Comparison of ENCODE assay signal across 31 mouse cellular contexts in the genomic region with DNA sequence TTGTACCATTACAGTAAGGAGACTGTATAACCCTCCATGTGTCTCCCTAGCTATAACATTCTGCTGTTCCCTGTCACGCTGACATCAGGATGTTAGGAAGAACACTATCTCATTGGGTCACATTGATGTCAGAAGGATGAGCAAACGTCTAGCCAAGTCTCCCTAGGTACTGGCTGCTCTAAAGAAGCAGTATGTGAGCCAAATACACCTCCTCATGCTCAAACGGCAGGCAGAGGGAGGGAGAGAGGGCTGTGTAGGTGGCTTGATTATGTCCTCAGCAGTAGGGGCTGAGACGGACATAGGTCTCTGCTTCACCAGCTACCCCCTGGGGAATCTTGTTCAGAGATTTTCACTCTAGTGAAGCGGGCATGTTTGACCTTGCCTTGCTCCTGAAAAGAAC. TPM values are rescaled to one million over a fixed set of nuclear protein-coding genes. Genes with fewer than 3 reads are reported as not detected.
DNase-seq lines count a peak whose midpoint lies in the region; ATAC-seq and TF ChIP-seq lines count a peak whose summit lies in the region.
"Had no signal": no experiment of that assay in that cellular context is flagged by ENCODE, and none has a peak within 500 bp of the region (broad histone marks: within the 10 kb centered on the region; RNA-seq: fewer than 3 reads in every experiment).

No protein-coding gene starts in this region.

- no peak for DNase-seq in forebrain, embryonic 14.5 days (ENCODE audit: low spot score)
- no peak for DNase-seq in left cerebral cortex, adult 2 months (ENCODE audit: extremely low spot score in 1 of 2, low spot score in 2 of 2)
- no peak for DNase-seq in left cerebral cortex, postnatal 10 days (ENCODE audit: extremely low spot score in 1 of 2, low spot score in 2 of 2)
- peak; percentile 87 for DNase-seq in brain, adult 2 months (ENCODE audit: low read depth, low spot score)
- no peak for DNase-seq in forebrain, postnatal 0 days
- no peak for DNase-seq in heart, adult 8-10 months (ENCODE audit: low spot score)
- DNase-seq in spleen, adult 18-20 months, result no peak
- DNase-seq: adrenal gland, postnatal 36 days; cerebellum, adult 11-12 months; cerebellum, postnatal 25 days; gastrocnemius, postnatal 25 days; heart, adult 18-20 months; heart, postnatal 36 days; kidney, adult 8-10 months; kidney, postnatal 10 days; liver, embryonic 13.5 days; lung, adult 2 months; lung, postnatal 14 days; retina, postnatal 1 day; thymus, adult 2 months; thymus, postnatal 4 days had no signal

- H3K36me3 ChIP-seq in forebrain, embryonic 14.5 days (ENCODE audit: control insufficient read depth, insufficient read depth, low read length), result no peaks in the 10 kb centered on the region
- no peaks in the 10 kb centered on the region for H3K36me3 ChIP-seq in forebrain, embryonic 12.5 days (replicated peaks)
- H3K36me3 ChIP-seq in forebrain, postnatal 0 days (ENCODE audit: insufficient read depth), result no peaks in the 10 kb centered on the region; the same call in 1 of the 2 replicates
- H3K36me3 ChIP-seq: embryonic facial prominence, embryonic 15.5 days; hindbrain, embryonic 15.5 days; liver, embryonic 13.5 days had no signal

- no peak; the same call in 1 of the 2 replicates for TF ChIP-seq CTCF in left cerebral cortex, adult 2 months (IDR thresholded peaks at IDR 0.05)
- no peak for TF ChIP-seq CTCF in forebrain, postnatal 0 days (IDR thresholded peaks at IDR 0.05; ENCODE audit: low read depth)

- no peak overlapping the region for H3K4me3 ChIP-seq in forebrain, embryonic 14.5 days (ENCODE audit: low read depth, low read length)
- H3K4me3 ChIP-seq in forebrain, embryonic 12.5 days (replicated peaks), result no peak overlapping the region
- H3K4me3 ChIP-seq in left cerebral cortex, adult 2 months, result no peak overlapping the region
- H3K4me3 ChIP-seq in forebrain, postnatal 0 days (ENCODE audit: low read depth, low read length), result no peak overlapping the region
- H3K4me3 ChIP-seq: embryonic facial prominence, embryonic 15.5 days; hindbrain, embryonic 15.5 days; liver, embryonic 13.5 days had no signal

- H3K9ac ChIP-seq in forebrain, embryonic 14.5 days (ENCODE audit: low read length), result no peak overlapping the region
- no peak overlapping the region for H3K9ac ChIP-seq in forebrain, embryonic 12.5 days
- 0 out of 2 replicates have a peak overlapping the region, but pooled peaks have one; percentile 22 for H3K9ac ChIP-seq in forebrain, postnatal 0 days
- H3K9ac ChIP-seq: embryonic facial prominence, embryonic 15.5 days; hindbrain, embryonic 15.5 days; liver, embryonic 13.5 days had no signal

- H3K27me3 ChIP-seq in forebrain, embryonic 14.5 days (replicated peaks; ENCODE audit: control insufficient read depth, insufficient read depth, low read length), result no peaks in the 10 kb centered on the region
- H3K27me3 ChIP-seq in forebrain, embryonic 12.5 days, result no peaks in the 10 kb centered on the region
- H3K27me3 ChIP-seq in forebrain, postnatal 0 days (ENCODE audit: insufficient read depth, low read length), result no peaks in the 10 kb centered on the region
- H3K27me3 ChIP-seq: embryonic facial prominence, embryonic 15.5 days; hindbrain, embryonic 15.5 days had no signal

- no peak overlapping the region for H3K4me2 ChIP-seq in forebrain, embryonic 14.5 days (ENCODE audit: low read length)
- H3K4me2 ChIP-seq in forebrain, embryonic 12.5 days, result no peak overlapping the region
- no peak overlapping the region for H3K4me2 ChIP-seq in forebrain, postnatal 0 days (ENCODE audit: low read depth)
- H3K4me2 ChIP-seq: embryonic facial prominence, embryonic 15.5 days; hindbrain, embryonic 15.5 days; liver, embryonic 13.5 days had no signal

- intact Hi-C loops in left cerebral cortex, adult 2 months (cut with DNase I), result loop anchor here (2.0 to 5.0 kb wide), 2 partner anchors 18 to 35 kb away; no protein-coding TSS in a partner anchor
- intact Hi-C loops in left cerebral cortex, postnatal 10 days (cut with DNase I), result loop anchor here (5.0 kb wide), 1 partner anchor 35 kb away; no protein-coding TSS in a partner anchor

- no peaks in the 10 kb centered on the region for H3K9me3 ChIP-seq in forebrain, embryonic 14.5 days (replicated peaks; ENCODE audit: control insufficient read depth, low read length)
- no peaks in the 10 kb centered on the region for H3K9me3 ChIP-seq in forebrain, embryonic 12.5 days
- H3K9me3 ChIP-seq in forebrain, postnatal 0 days (ENCODE audit: low read length), result no peaks in the 10 kb centered on the region
- H3K9me3 ChIP-seq: embryonic facial prominence, embryonic 15.5 days; hindbrain, embryonic 15.5 days; liver, embryonic 13.5 days had no signal

- WGBS in forebrain, embryonic 14.5 days, result 49% methylated on average over 5 of the region's 5 CpGs
- WGBS in forebrain, embryonic 12.5 days, result 51% methylated on average over 5 of the region's 5 CpGs
- WGBS in forebrain, postnatal 0 days, result 44% methylated on average over 5 of the region's 5 CpGs

- H3K27ac ChIP-seq in forebrain, embryonic 14.5 days (ENCODE audit: low read depth, low read length), result peak overlapping the region; percentile 44; the same call in 1 of the 2 replicates
- no peak overlapping the region for H3K27ac ChIP-seq in forebrain, embryonic 12.5 days
- peak overlapping the region; percentile 91 for H3K27ac ChIP-seq in left cerebral cortex, adult 2 months
- H3K27ac ChIP-seq in forebrain, postnatal 0 days (ENCODE audit: low read depth, low read length), result peak overlapping the region; percentile 97
- H3K27ac ChIP-seq: embryonic facial prominence, embryonic 15.5 days; liver, embryonic 13.5 days had no signal

- no peak for ATAC-seq in forebrain, embryonic 14.5 days
- no peak for ATAC-seq in forebrain, embryonic 12.5 days (ENCODE audit: low FRiP score)
- ATAC-seq in forebrain, postnatal 0 days, result no peak

- H3K4me1 ChIP-seq in forebrain, embryonic 14.5 days (ENCODE audit: control insufficient read depth, insufficient read depth, low read length), result peaks cover 66% of the 10 kb centered on the region
- H3K4me1 ChIP-seq in forebrain, embryonic 12.5 days, result peaks cover 68% of the 10 kb centered on the region
- peaks cover 85% of the 10 kb centered on the region for H3K4me1 ChIP-seq in forebrain, postnatal 0 days (ENCODE audit: insufficient read depth)

RNA-seq across cellular contexts. Expression of a gene that starts 38.7 kb away (rescaled TPM):
- 108 and 134 TPM in 2 replicates for polyA plus RNA-seq in forebrain, embryonic 14.5 days (2014; fragmentation: Nextera tagmentation; extraction: Ambion mirVana)
- polyA plus RNA-seq in forebrain, embryonic 12.5 days (2016; fragmentation: Nextera tagmentation; extraction: Ambion mirVana), result 124 and 128 TPM in 2 replicates
- total RNA-seq in left cerebral cortex, adult 2 months (2021), result 100 to 1,000 TPM; 222 to 223 TPM
- total RNA-seq in left cerebral cortex, postnatal 10 days (2021), result 100 to 1,000 TPM; 198 to 206 TPM
- total RNA-seq in forebrain, postnatal 0 days (2014; rRNA removed), result 267 and 333 TPM in 2 replicates
- 175 and 186 TPM in 2 replicates for polyA plus RNA-seq in forebrain, postnatal 0 days (2015; fragmentation: Nextera tagmentation; extraction: Ambion mirVana)
- under 1 TPM; 0.12 to 0.38 (median 0.20) TPM for total RNA-seq in heart, adult 8-10 months (2022)

RNA-seq across cellular contexts. Expression of a gene that starts 51.2 kb away (rescaled TPM):
- polyA plus RNA-seq in forebrain, embryonic 14.5 days (2014; fragmentation: Nextera tagmentation; extraction: Ambion mirVana), result not detected in 2 replicates
- polyA plus RNA-seq in forebrain, embryonic 12.5 days (2016; fragmentation: Nextera tagmentation; extraction: Ambion mirVana), result not detected in 2 replicates
- not detected for total RNA-seq in left cerebral cortex, adult 2 months (2021)
- total RNA-seq in left cerebral cortex, postnatal 10 days (2021), result not detected
- total RNA-seq in forebrain, postnatal 0 days (2014; rRNA removed), result not detected in 2 replicates
- not detected in 2 replicates for polyA plus RNA-seq in forebrain, postnatal 0 days (2015; fragmentation: Nextera tagmentation; extraction: Ambion mirVana)
- not detected for total RNA-seq in heart, adult 8-10 months (2022)
- total RNA-seq: adrenal gland, postnatal 36 days; ES-E14; gastrocnemius, postnatal 25 days; heart, adult 18-20 months; heart, postnatal 36 days; left cerebral cortex, postnatal 36 days; megakaryocyte progenitor cell, adult 5-6 weeks had no signal
- polyA plus RNA-seq: embryonic facial prominence, embryonic 15.5 days; heart, embryonic 14.5 days; hindbrain, embryonic 15.5 days; intestine, embryonic 14.5 days; limb, embryonic 14.5 days; liver, embryonic 13.5 days; lung, adult 2 months; stomach, embryonic 16.5 days; thymus, adult 2 months had no signal

Comparison
In these comparisons a context has a peak if more than half of its experiments do, and no peak if none do; other contexts are left out.
1. RNA of a gene that starts 38.7 kb away (total RNA-seq): 267 to 333 TPM in forebrain, postnatal 0 days, 222 to 223 TPM in left cerebral cortex, adult 2 months and 198 to 206 TPM in left cerebral cortex, postnatal 10 days; 0.12 to 0.38 TPM in heart, adult 8-10 months; every median in the first group is over 100 times any median in the second.